Mouse (Mus musculus) cerebellum, adult 2 months (tissue): ENCODE measurements around the gene Gm10392.

Experiments used
- CTCF ChIP-seq: fragments of 200-500 bp; IDR thresholded peaks from 2 replicates; pipeline ENCODE4 v1.5.1; 2011; ENCODE audit warnings: low read depth, mild to moderate bottlenecking, control low read depth, low read length, moderate library complexity, borderline replicate concordance; ENCODE audit not compliant: insufficient read depth
- POLR2A ChIP-seq: fragments of 200-500 bp; IDR thresholded peaks from 2 replicates; pipeline ENCODE4 v1.6.1; 2011; ENCODE audit warnings: low read length, control low read depth, borderline replicate concordance; ENCODE audit not compliant: insufficient read depth

GRCm38 (mm10) chr11:77525804-77526486 lies 6.9 kb upstream of the Gm10392 start:
- TF ChIP-seq CTCF: 0 out of 2 replicates have a peak, but pooled peaks have one; percentile 6
- TF ChIP-seq POLR2A: no peak
